Mouse (Mus musculus): Measurements from ENCODE around the gene Gpr180.
"Not testable (repeated sequence)": the region's sequence is repeated elsewhere in the genome, so short reads cannot be mapped to it uniquely, and the experiment has no call there.

DNA sequence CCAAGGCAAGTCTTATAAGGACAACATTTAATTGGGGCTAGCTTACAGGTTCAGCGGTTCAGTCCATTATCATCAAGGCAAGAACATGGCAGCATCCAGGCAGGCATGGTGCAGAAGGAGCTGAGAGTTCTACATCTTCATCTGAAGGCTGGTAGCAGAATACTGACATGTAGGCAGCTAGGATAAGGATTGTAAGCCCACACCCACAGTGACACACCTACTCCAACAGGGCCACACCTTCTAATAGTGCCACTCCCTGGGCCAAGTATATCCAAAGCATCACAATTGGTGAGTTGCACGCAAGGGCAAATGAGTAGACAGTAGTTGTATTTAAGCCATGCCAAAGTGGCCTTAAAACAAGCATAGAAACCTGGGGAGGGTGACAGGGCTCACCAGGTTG is 29.5 kb upstream of the Gpr180 start:
- TF ChIP-seq CTCF (IDR thresholded peaks at IDR 0.05; ENCODE audit: borderline replicate concordance, control insufficient read depth, extremely low read depth, insufficient read depth, low read length, poor library complexity); POLR2A (IDR thresholded peaks at IDR 0.05; ENCODE audit: control insufficient read depth, extremely low read depth, insufficient read depth, low read length, poor library complexity): not testable (repeated sequence)
